Mouse (Mus musculus) midbrain, embryonic 11.5 days (tissue): ENCODE data around the gene Klk1. TPM values are rescaled to one million over a fixed set of nuclear protein-coding genes. Genes with fewer than 3 reads are reported as not detected.
"Not testable (repeated sequence)": the region's sequence is repeated elsewhere in the genome, so short reads cannot be mapped to it uniquely, and the experiment has no call there.

Source experiments
- ATAC-seq: fragments of 200-750 bp; cut with Nextera tagmentation; 2 replicates; pipeline ENCODE4 v1.8.0; 2017; ENCODE audit warnings: moderate TSS enrichment, moderate library complexity; ENCODE audit not compliant: low FRiP score
- DNase-seq: peaks from one replicate; pipeline ENCODE4 v3.0.0; 2015; ENCODE audit warnings: low spot score; ENCODE audit errors: missing footprints
- H3K27ac ChIP-seq: fragments of 300-500 bp; sonication (generic); 2 replicates; pipeline ENCODE4 v1.5.1; 2014; ENCODE audit warnings: low read depth, low read length
- H3K27me3 ChIP-seq: fragments of 300-500 bp; sonication (generic); 2 replicates; pipeline ENCODE4 v1.6.1; 2014; ENCODE audit warnings: mild to moderate bottlenecking, low read length, moderate library complexity, mixed read lengths; ENCODE audit not compliant: control insufficient read depth, insufficient read depth
- H3K36me3 ChIP-seq: fragments of 300-500 bp; sonication (generic); 2 replicates; pipeline ENCODE4 v1.6.1; 2014; ENCODE audit warnings: mild to moderate bottlenecking, low read length, moderate library complexity, mixed read lengths; ENCODE audit not compliant: control insufficient read depth, insufficient read depth
- H3K4me1 ChIP-seq: fragments of 300-500 bp; sonication (generic); 2 replicates; pipeline ENCODE4 v1.6.1; 2014; ENCODE audit warnings: low read length; ENCODE audit not compliant: control insufficient read depth, insufficient read depth
- H3K4me2 ChIP-seq: fragments of 300-500 bp; sonication (generic); 2 replicates; pipeline ENCODE4 v1.6.1; 2014; ENCODE audit warnings: mild to moderate bottlenecking, moderate library complexity
- H3K4me3 ChIP-seq: fragments of 300-500 bp; sonication (generic); 2 replicates; pipeline ENCODE4 v1.5.1; 2014; ENCODE audit warnings: low read depth, low read length
- H3K9ac ChIP-seq: fragments of 300-500 bp; sonication (generic); 2 replicates; pipeline ENCODE4 v1.6.1; 2014; ENCODE audit warnings: low read length
- H3K9me3 ChIP-seq: fragments of 300-500 bp; sonication (generic); 2 replicates; pipeline ENCODE4 v1.6.1; 2016; ENCODE audit warnings: low read length; ENCODE audit not compliant: control insufficient read depth
- WGBS: fragments of 180-500 bp; shearing (Covaris S2); extraction: QIAGEN DNeasy Blood & Tissue Kit; methylation state at CpG from one replicate; pipeline ENCODE4 v1.1.7; 2014; 5-methylcytosine and 5-hydroxymethylcytosine counted together
- polyA plus RNA-seq: library from polyadenylated mRNA; unstranded; fragments of >200 nt; fragmentation: Nextera tagmentation; extraction: Ambion mirVana; gene quantifications from 2 replicates; pipeline ENCODE4 v1.2.1, GENCODE M21; 2014

The Klk1 gene
- polyA plus RNA-seq, result not detected in 2 replicates

- H3K27ac ChIP-seq, result no peak within 1 kb of the TSS
- H3K4me3 ChIP-seq, result no peak within 1 kb of the TSS
- H3K27me3 ChIP-seq, result no peaks in the 10 kb centered on the region
- H3K4me2 ChIP-seq, result no peak within 1 kb of the TSS
- H3K9me3 ChIP-seq, result no peaks in the 10 kb centered on the region
- no peaks in the 10 kb centered on the region for H3K36me3 ChIP-seq
- H3K9ac ChIP-seq, result no peak within 1 kb of the TSS
- no peaks in the 10 kb centered on the region for H3K4me1 ChIP-seq
- 50% methylated on average over 1 of the region's 1 CpGs for WGBS
- no peak for DNase-seq
- no peak for ATAC-seq
These were observed at the start of gene Klk1 for GRCm38 (mm10) chr7:44225076-44225475. TSS of gene Klk1 (plus strand) at chr7:44225360.

- WGBS, result 68% methylated on average over 9 of the region's 9 CpGs
- no peak overlapping the region for H3K4me2 ChIP-seq
- H3K27me3 ChIP-seq, result no peaks in the 10 kb centered on the region
- no peaks in the 10 kb centered on the region for H3K9me3 ChIP-seq
- no peak overlapping the region for H3K27ac ChIP-seq
- no peak overlapping the region for H3K9ac ChIP-seq
- no peak for ATAC-seq
- H3K4me3 ChIP-seq, result no peak overlapping the region
- no peak for DNase-seq
- H3K36me3 ChIP-seq, result no peaks in the 10 kb centered on the region
- no peaks in the 10 kb centered on the region for H3K4me1 ChIP-seq
These were observed 45.7 kb upstream of the Klk1 start for GRCm38 (mm10) chr7:44179299-44180045.

- H3K9ac ChIP-seq, H3K4me1 ChIP-seq, H3K4me3 ChIP-seq, DNase-seq, ATAC-seq, H3K36me3 ChIP-seq, H3K27me3 ChIP-seq, H3K9me3 ChIP-seq, H3K27ac ChIP-seq, H3K4me2 ChIP-seq: not testable (repeated sequence)
- WGBS, result 74% methylated on average over 8 of the region's 8 CpGs
These were observed 38.6 kb upstream of the Klk1 start for GRCm38 (mm10) chr7:44186516-44186915.

- H3K27ac ChIP-seq, H3K4me1 ChIP-seq, H3K27me3 ChIP-seq, H3K4me3 ChIP-seq, H3K36me3 ChIP-seq, H3K9ac ChIP-seq, DNase-seq, H3K9me3 ChIP-seq, ATAC-seq, H3K4me2 ChIP-seq: not testable (repeated sequence)
These were observed 37.2 kb upstream of the Klk1 start, which contains the start of gene Klk1b24 for GRCm38 (mm10) chr7:44187936-44188335. TSS of gene Klk1b24 (plus strand) at chr7:44188236.

- H3K27me3 ChIP-seq, H3K27ac ChIP-seq, H3K4me1 ChIP-seq, H3K36me3 ChIP-seq, H3K4me2 ChIP-seq, H3K9ac ChIP-seq, ATAC-seq, H3K4me3 ChIP-seq, DNase-seq, H3K9me3 ChIP-seq: not testable (repeated sequence)
- WGBS, result 90% methylated on average over 1 of the region's 1 CpGs
These were observed 31.7 kb upstream of the Klk1 start for GRCm38 (mm10) chr7:44193466-44193865.

- DNase-seq (no peak), ATAC-seq (no peak)
- H3K4me1 ChIP-seq, result no peaks in the 10 kb centered on the region
- no peaks in the 10 kb centered on the region for H3K27me3 ChIP-seq
- H3K9ac ChIP-seq, result no peak within 1 kb of the TSS
- WGBS, result 61% methylated on average over 3 of the region's 3 CpGs
- H3K36me3 ChIP-seq, result no peaks in the 10 kb centered on the region
- no peaks in the 10 kb centered on the region for H3K9me3 ChIP-seq
- H3K4me3 ChIP-seq, result no peak within 1 kb of the TSS
- H3K27ac ChIP-seq, result no peak within 1 kb of the TSS
- no peak within 1 kb of the TSS for H3K4me2 ChIP-seq
These were observed 27.3 kb upstream of the Klk1 start, which contains the start of gene Klk1b3 for GRCm38 (mm10) chr7:44197891-44198290. TSS of gene Klk1b3 (plus strand) at chr7:44198191.

GRCm38 (mm10) chr7:44207135-44207534 lies 18.0 kb upstream of the Klk1 start, which contains the start of gene Klk1b4:
TSS of gene Klk1b4 (plus strand) at chr7:44207435.
- H3K4me2 ChIP-seq, H3K4me3 ChIP-seq, H3K27me3 ChIP-seq, H3K36me3 ChIP-seq, H3K4me1 ChIP-seq, DNase-seq, H3K27ac ChIP-seq, H3K9me3 ChIP-seq, H3K9ac ChIP-seq, ATAC-seq: not testable (repeated sequence)
- 56% methylated on average over 3 of the region's 3 CpGs for WGBS

- no peak overlapping the region for H3K27ac ChIP-seq
- DNase-seq (no peak), ATAC-seq (no peak)
- H3K36me3 ChIP-seq, result no peaks in the 10 kb centered on the region
- H3K4me3 ChIP-seq, result no peak overlapping the region
- WGBS, result 69% methylated on average over 3 of the region's 3 CpGs
- no peaks in the 10 kb centered on the region for H3K9me3 ChIP-seq
- H3K9ac ChIP-seq, result no peak overlapping the region
- no peaks in the 10 kb centered on the region for H3K27me3 ChIP-seq
- H3K4me1 ChIP-seq, result no peaks in the 10 kb centered on the region
- no peak overlapping the region for H3K4me2 ChIP-seq
These were observed 16.9 kb upstream of the Klk1 start for GRCm38 (mm10) chr7:44208307-44208706.

GRCm38 (mm10) chr7:44215645-44216044 lies 9.5 kb upstream of the Klk1 start, which contains the start of gene Klk1b5:
TSS of gene Klk1b5 (plus strand) at chr7:44215945.
- H3K27me3 ChIP-seq, result no peaks in the 10 kb centered on the region
- H3K4me1 ChIP-seq, result no peaks in the 10 kb centered on the region
- H3K4me2 ChIP-seq, result no peak within 1 kb of the TSS
- H3K9ac ChIP-seq, result no peak within 1 kb of the TSS
- no peak within 1 kb of the TSS for H3K4me3 ChIP-seq
- ATAC-seq (no peak), DNase-seq (no peak)
- H3K27ac ChIP-seq, result no peak within 1 kb of the TSS
- no peaks in the 10 kb centered on the region for H3K36me3 ChIP-seq
- H3K9me3 ChIP-seq, result no peaks in the 10 kb centered on the region
- WGBS, result 94% methylated on average over 1 of the region's 1 CpGs
